Mouse (Mus musculus) cortical plate, adult 2 months (tissue): ENCODE measurements at regions not wholly inside any gene's neighbourhood (a gene's known extent, or its start where the extent isn't known, plus 50 kb on each side); places are given as distances from the start of the nearest gene placed in this dataset.

Experiments used
- CTCF ChIP-seq: fragments of 200-500 bp; IDR thresholded peaks from 2 replicates; pipeline ENCODE4 v1.5.1; 2011; ENCODE audit warnings: mild to moderate bottlenecking, control low read depth, low read length; ENCODE audit not compliant: insufficient read depth; ENCODE audit errors: extremely low read depth
- POLR2A ChIP-seq: fragments of 200-500 bp; IDR thresholded peaks from 2 replicates; pipeline ENCODE4 v1.6.1; 2011; ENCODE audit warnings: mild to moderate bottlenecking, low read length, control low read depth; ENCODE audit not compliant: insufficient read depth; ENCODE audit errors: extremely low read depth

GRCm38 (mm10) chr6:6794320-6795018, 68.7 kb upstream of the Dlx6 start:
- no peak for TF ChIP-seq POLR2A
- TF ChIP-seq CTCF = no peak
